In the genomic region with DNA sequence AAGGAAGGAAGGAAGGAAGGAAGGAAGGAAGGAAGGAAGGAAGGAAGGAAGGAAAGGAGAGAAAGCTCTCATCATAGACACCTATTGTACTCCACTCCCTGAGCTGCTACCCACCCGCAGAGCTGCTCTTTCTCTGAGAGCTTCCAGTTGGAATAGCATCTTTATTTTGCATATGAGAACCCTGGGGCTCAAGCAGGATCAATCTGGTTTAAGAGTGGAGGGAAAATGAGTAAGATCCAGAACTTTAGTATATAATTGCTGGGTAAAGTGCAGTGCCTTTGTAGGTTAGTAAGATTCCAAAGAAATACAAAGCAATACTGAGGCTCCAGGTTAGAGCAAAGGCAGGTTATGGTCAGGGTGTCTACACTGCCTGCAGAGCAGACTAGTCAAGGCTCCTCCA, we compare ENCODE assay signal across 25 mouse cellular contexts. TPM values are rescaled to one million over a fixed set of nuclear protein-coding genes. Genes with fewer than 3 reads are reported as not detected.
DNase-seq lines count a peak whose midpoint lies in the region; ATAC-seq lines count a peak whose summit lies in the region.
"Had no signal": no experiment of that assay in that cellular context is flagged by ENCODE, and none has a peak within 500 bp of the region (broad histone marks: within the 10 kb centered on the region; RNA-seq: fewer than 3 reads in every experiment).

No protein-coding gene starts in this region.

- no peak overlapping the region for H3K9ac ChIP-seq in hindbrain, embryonic 14.5 days
- H3K9ac ChIP-seq: embryonic facial prominence, embryonic 13.5 days; embryonic facial prominence, embryonic 15.5 days; forebrain, embryonic 13.5 days; forebrain, embryonic 15.5 days; forebrain, postnatal 0 days had no signal

- ATAC-seq in hindbrain, embryonic 14.5 days (ENCODE audit: low FRiP score) = no peak
- ATAC-seq: activated CD4-positive, CD25-positive, alpha-beta regulatory T cell, adult 4 months; CD4-positive, CD25-positive, alpha-beta regulatory T cell, adult 4 months; forebrain, embryonic 13.5 days; forebrain, embryonic 15.5 days; forebrain, postnatal 0 days; Patski had no signal

- no peak overlapping the region for H3K4me2 ChIP-seq in hindbrain, embryonic 14.5 days (replicated peaks)
- H3K4me2 ChIP-seq: embryonic facial prominence, embryonic 13.5 days; embryonic facial prominence, embryonic 15.5 days; forebrain, embryonic 13.5 days; forebrain, embryonic 15.5 days had no signal

- intact Hi-C loops in heart, postnatal 14 days (cut with DNase I) = no loop called here

- H3K27ac ChIP-seq in heart, embryonic 10.5 days = no peak overlapping the region
- H3K27ac ChIP-seq in hindbrain, embryonic 14.5 days = no peak overlapping the region
- H3K27ac ChIP-seq: embryonic facial prominence, embryonic 13.5 days; embryonic facial prominence, embryonic 15.5 days; forebrain, embryonic 13.5 days; forebrain, embryonic 15.5 days had no signal

- DNase-seq in heart, embryonic 10.5 days (ENCODE audit: low spot score) = peak; percentile 14
- no peak for DNase-seq in heart, postnatal 14 days
- peak; percentile 77 for DNase-seq in ES-CJ7 (ENCODE audit: low read depth, low spot score)
- DNase-seq in R1 (ENCODE audit: low read depth, low spot score) = peak; percentile 93
- DNase-seq in hindbrain, embryonic 14.5 days (ENCODE audit: low spot score) = no peak
- DNase-seq in cerebellum, adult 9-11 months = no peak
- DNase-seq: adrenal gland, adult 8-10 months; adrenal gland, postnatal 14 days; adrenal gland, postnatal 36 days; B cell, adult 2 months; cerebellum, adult 11-12 months; cerebellum, postnatal 14 days; cerebellum, postnatal 36 days; embryo, embryonic 11 days; forebrain, postnatal 0 days had no signal

- peaks cover 6% of the 10 kb centered on the region for H3K27me3 ChIP-seq in heart, embryonic 10.5 days (ENCODE audit: insufficient read depth, poor library complexity, severe bottlenecking)
- peaks cover 5% of the 10 kb centered on the region; the same call in 1 of the 2 replicates for H3K27me3 ChIP-seq in hindbrain, embryonic 14.5 days (ENCODE audit: control insufficient read depth, insufficient read depth, low read length)

- H3K4me1 ChIP-seq in heart, embryonic 10.5 days = no peaks in the 10 kb centered on the region
- H3K4me1 ChIP-seq in hindbrain, embryonic 14.5 days (replicated peaks; ENCODE audit: control insufficient read depth, insufficient read depth, low read length) = no peaks in the 10 kb centered on the region
- H3K4me1 ChIP-seq: embryonic facial prominence, embryonic 13.5 days; embryonic facial prominence, embryonic 15.5 days; forebrain, embryonic 13.5 days; forebrain, embryonic 15.5 days had no signal

- H3K4me3 ChIP-seq in heart, embryonic 10.5 days = no peak overlapping the region
- H3K4me3 ChIP-seq in hindbrain, embryonic 14.5 days (replicated peaks; ENCODE audit: low read length) = no peak overlapping the region
- H3K4me3 ChIP-seq: embryonic facial prominence, embryonic 13.5 days; embryonic facial prominence, embryonic 15.5 days; forebrain, embryonic 13.5 days; forebrain, embryonic 15.5 days had no signal

- WGBS in heart, embryonic 10.5 days = 19% methylated on average over 1 of the region's 1 CpGs
- 22% methylated on average over 1 of the region's 1 CpGs for WGBS in hindbrain, embryonic 14.5 days

- no peaks in the 10 kb centered on the region for H3K9me3 ChIP-seq in heart, embryonic 10.5 days
- H3K9me3 ChIP-seq in hindbrain, embryonic 14.5 days (ENCODE audit: control insufficient read depth, low read length) = no peaks in the 10 kb centered on the region
- H3K9me3 ChIP-seq: embryonic facial prominence, embryonic 13.5 days; embryonic facial prominence, embryonic 15.5 days; forebrain, embryonic 15.5 days; G1E had no signal

- no peaks in the 10 kb centered on the region for H3K36me3 ChIP-seq in heart, embryonic 10.5 days
- H3K36me3 ChIP-seq in hindbrain, embryonic 14.5 days (replicated peaks; ENCODE audit: control insufficient read depth, insufficient read depth) = no peaks in the 10 kb centered on the region
- H3K36me3 ChIP-seq: embryonic facial prominence, embryonic 13.5 days; embryonic facial prominence, embryonic 15.5 days; forebrain, embryonic 15.5 days; G1E had no signal

RNA-seq across cellular contexts. Expression of gene Grin2a, which starts 6.2 kb away (rescaled TPM):
- polyA plus RNA-seq in heart, embryonic 10.5 days (2016; fragmentation: Nextera tagmentation; extraction: Ambion mirVana) = 0.69 and 0.72 TPM in 2 replicates
- under 1 TPM; 0.10 to 0.17 TPM for total RNA-seq in heart, postnatal 14 days (2021)
- 6.2 and 6.9 TPM in 2 replicates for polyA plus RNA-seq in hindbrain, embryonic 14.5 days (2014; fragmentation: Nextera tagmentation; extraction: Ambion mirVana)
- total RNA-seq: CH12.LX; common myeloid progenitor, adult 5-6 weeks had no signal
- polyA plus RNA-seq: activated CD4-positive, CD25-positive, alpha-beta regulatory T cell, adult 4 months; CD4-positive, CD25-positive, alpha-beta regulatory T cell, adult 4 months; G1E had no signal

Comparison
In these comparisons a context has a peak if more than half of its experiments do, and no peak if none do; other contexts are left out.
1. DNase-seq: peak in heart, embryonic 10.5 days (single experiment), ES-CJ7 (single experiment) and R1 (single experiment); none in heart, postnatal 14 days (0 of 2), hindbrain, embryonic 14.5 days (single experiment) and cerebellum, adult 9-11 months (single experiment).